17 mouse cellular contexts compared by ENCODE assay signal in genomic region chr7:4675200-4675599, GRCm38 (mm10). TPM values are rescaled to one million over a fixed set of nuclear protein-coding genes. Genes with fewer than 3 reads are reported as not detected.
"Had no signal": no experiment of that assay in that cellular context is flagged by ENCODE, and none has a peak within 500 bp of the region (broad histone marks: within the 10 kb centered on the region; RNA-seq: fewer than 3 reads in every experiment).

No protein-coding gene starts in this region.

- H3K4me2 ChIP-seq: limb, embryonic 12.5 days; lung, embryonic 15.5 days; midbrain, embryonic 11.5 days; midbrain, embryonic 15.5 days; neural tube, embryonic 13.5 days had no signal

- H3K4me3 ChIP-seq: layer of hippocampus, adult 2 months; limb, embryonic 12.5 days; lung, embryonic 15.5 days; megakaryocyte, embryonic 14.5 days; midbrain, embryonic 15.5 days; neural tube, embryonic 13.5 days had no signal

- DNase-seq: kidney, adult 11 months; kidney, adult 9 months; kidney, postnatal 10 days; kidney, postnatal 4 days; liver; lung, postnatal 14 days; retina, postnatal 1 day; right cerebral cortex, postnatal 14 days; thymus, postnatal 4 days had no signal

- H3K4me1 ChIP-seq: limb, embryonic 12.5 days; midbrain, embryonic 15.5 days had no signal

- H3K27ac ChIP-seq: layer of hippocampus, adult 2 months; limb, embryonic 12.5 days; lung, embryonic 15.5 days; macrophage; midbrain, embryonic 15.5 days; neural tube, embryonic 13.5 days had no signal

- H3K9me3 ChIP-seq: limb, embryonic 12.5 days; lung, embryonic 15.5 days; megakaryocyte, embryonic 14.5 days; midbrain, embryonic 15.5 days; neural tube, embryonic 13.5 days had no signal

- H3K9ac ChIP-seq: limb, embryonic 12.5 days; lung, embryonic 15.5 days; midbrain, embryonic 15.5 days; neural tube, embryonic 13.5 days had no signal

- ATAC-seq: midbrain, embryonic 15.5 days had no signal

- H3K27me3 ChIP-seq: limb, embryonic 12.5 days; lung, embryonic 15.5 days; megakaryocyte, embryonic 14.5 days; midbrain, embryonic 15.5 days; neural tube, embryonic 13.5 days had no signal

RNA-seq across cellular contexts. Expression of gene Brsk1, which starts 15.2 kb away (rescaled TPM):
- polyA plus RNA-seq: macrophage had no signal

RNA-seq across cellular contexts. Expression of gene Tmem150b, which starts 49.8 kb away (rescaled TPM):
- polyA plus RNA-seq: midbrain, embryonic 11.5 days had no signal
